Mouse (Mus musculus) cerebellum, postnatal 14 days (tissue): Measurements from ENCODE around the gene Ptger4.
A peak's percentile ranks its signal among the peaks of the same experiment; 100 is the strongest.
"Not testable (repeated sequence)": the region's sequence is repeated elsewhere in the genome, so short reads cannot be mapped to it uniquely, and the experiment has no call there.

ENCODE experiments used
- DNase-seq, 2 experiments: peaks; one replicate each; pipeline ENCODE4 v3.0.0; 2021; ENCODE audit warnings: mixed read lengths in 2 of 2

Gene Ptger4

GRCm38 (mm10) chr15:5237012-5237660, 6.9 kb downstream of the Ptger4 start:
- no peak for DNase-seq

GRCm38 (mm10) chr15:5236538-5236937, 7.4 kb downstream of the Ptger4 start:
- DNase-seq, result peak; percentile 87 to 89

- DNase-seq, result peak; percentile 39 to 60
Observed at GRCm38 (mm10) chr15:5235527-5235926, 8.5 kb downstream of the Ptger4 start.

DNA sequence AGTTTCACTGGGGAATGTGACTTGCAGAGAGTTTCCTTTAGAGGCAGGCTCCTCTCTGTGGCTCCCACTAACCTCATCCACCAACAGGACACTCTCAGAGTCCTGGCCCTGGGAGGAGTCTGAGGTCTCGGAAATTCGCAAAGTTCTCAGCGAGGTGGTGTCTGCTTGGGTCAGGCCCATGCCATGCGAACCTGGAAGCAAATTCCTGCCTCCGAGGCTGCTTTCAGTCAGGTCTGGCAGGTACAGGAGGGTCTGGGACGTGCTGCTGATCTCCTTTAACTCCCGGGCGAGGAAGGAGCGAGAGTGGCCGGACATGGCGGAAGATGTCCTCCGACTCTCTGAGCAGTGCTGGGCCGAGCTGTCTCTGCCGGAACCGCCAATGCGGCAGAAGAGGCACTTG, 9.3 kb downstream of the Ptger4 start:
- no peak for DNase-seq

DNA sequence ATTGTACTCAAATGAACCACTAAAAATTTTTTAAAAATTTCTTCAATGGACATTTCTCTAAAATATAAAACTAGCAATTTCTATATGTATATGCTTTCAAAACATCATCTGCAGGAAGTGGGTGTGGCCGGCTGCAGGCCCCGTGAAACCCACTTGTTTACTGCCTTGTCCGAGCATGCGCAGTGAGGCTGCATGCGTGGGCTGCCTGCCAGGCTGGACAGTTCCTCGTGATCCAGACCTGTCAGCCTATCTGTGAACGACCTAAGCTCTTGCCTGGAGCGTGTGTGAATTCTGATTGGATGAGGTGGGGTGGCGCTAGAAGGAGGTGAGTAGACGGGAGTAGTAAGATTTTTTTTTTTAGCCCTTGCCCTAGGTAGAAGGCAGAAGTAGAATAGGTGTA, 13.2 kb downstream of the Ptger4 start:
- not testable (repeated sequence) for DNase-seq

DNA sequence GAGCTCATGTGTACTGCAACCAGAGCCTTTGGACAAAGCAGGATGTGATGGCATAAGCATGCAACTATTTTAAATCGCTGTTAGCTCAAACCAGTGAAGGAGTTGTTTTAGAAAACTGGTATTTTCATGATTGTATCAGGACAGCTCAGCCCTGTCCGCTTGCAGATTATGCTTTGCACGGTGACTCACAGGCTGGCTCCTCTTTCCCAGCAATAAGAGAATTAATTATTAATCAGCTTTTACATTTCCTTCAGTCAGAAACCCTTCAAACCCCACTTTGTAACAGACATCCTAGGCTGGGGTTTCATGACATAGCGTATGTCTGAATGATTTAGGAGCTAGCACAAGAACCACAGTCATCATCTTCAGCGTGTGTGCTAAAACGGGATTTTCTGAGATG, 23.5 kb downstream of the Ptger4 start:
- DNase-seq, result no peak

- no peak for DNase-seq
Observed at GRCm38 (mm10) chr15:5209116-5209515, 34.9 kb downstream of the Ptger4 start.

DNA sequence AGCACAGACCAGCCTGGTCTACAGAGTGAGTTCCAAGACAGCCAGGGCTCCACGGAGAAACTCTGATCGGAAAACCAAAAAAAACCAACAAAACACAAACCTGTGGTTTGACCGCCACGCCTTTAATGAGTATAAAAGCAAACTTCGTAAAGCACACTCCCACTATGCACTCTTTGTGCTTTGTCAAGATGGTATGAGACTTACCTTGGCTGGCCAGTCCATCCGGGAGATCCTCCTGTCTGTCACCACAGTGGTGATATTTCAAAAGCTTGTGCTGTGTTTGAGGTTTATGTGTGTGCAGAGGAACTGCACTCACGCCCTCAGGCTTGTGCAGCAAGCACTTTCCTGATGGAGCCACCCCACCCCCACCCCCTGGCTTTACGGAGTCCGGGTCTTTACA, 38.8 kb downstream of the Ptger4 start:
- DNase-seq, result no peak

- no peak for DNase-seq
Observed at GRCm38 (mm10) chr15:5196691-5197090, 47.3 kb downstream of the Ptger4 start.

DNA sequence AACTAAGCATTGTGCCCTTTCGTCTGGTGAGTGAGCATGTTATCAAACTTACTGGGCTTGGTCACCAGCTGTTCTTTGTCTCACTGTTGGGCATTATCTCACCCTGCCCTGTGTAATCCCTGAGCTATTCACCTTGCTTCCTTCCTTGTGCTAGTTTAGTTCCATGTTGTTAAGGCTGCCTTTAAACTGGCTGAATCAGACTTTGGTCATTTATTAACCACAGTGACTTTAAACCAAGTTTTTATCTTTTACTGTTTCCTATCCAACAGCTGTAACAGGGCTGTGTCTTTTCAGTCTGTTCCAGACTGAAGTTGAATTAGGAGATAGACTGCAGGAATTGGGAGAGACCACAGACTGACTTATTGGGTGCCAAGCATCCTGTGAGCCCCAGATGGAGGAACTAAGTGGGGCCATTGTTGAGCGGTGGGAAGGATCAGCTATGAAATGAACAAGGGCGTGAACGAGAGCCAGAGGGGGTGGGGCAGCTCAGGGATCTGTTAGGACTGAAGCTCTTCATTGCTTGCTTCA, 47.9 kb downstream of the Ptger4 start:
- DNase-seq, result no peak

- no peak for DNase-seq
Observed at GRCm38 (mm10) chr15:5194931-5195330, 49.1 kb downstream of the Ptger4 start.

DNA sequence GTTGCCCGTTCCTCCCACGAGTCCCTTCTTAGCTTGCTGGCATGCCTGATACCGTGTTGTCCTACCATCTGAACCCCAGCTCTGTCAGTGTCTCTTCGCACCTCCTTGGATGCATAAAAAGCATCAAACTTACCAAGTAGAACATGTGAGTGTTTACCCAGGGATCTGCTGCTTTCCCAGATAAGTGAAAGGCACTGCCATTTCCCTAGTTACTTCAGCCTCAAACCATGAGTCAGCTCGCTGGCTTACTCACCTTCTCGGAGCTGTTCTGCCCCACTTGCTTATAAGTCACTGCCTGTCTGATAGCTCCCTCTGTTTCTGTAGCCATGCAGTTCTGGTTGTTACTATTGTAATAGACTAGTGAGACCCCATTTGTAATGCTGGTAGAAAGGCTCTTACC, 49.5 kb downstream of the Ptger4 start:
- no peak for DNase-seq

DNA sequence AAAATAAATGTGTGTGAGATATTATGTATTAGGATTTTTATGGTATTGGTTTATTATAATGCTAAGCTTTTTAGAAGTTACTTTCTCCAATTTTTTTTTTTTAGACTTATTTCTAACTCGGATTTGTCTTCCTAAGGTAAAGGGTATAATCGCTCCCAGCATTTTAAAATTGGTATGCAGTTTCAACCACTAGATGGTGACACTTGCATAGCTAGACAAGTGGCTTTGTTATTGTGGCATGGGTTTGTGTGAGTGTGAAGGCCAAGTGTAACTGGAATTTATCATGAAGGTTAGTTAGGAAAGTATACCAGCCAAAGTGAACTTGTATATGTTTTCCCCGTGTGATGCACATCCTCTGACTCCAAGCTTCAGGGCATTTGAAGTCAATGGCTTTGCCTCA, 50.2 kb downstream of the Ptger4 start:
- DNase-seq, result peak in 1 of 2 experiments; percentile 17

DNA sequence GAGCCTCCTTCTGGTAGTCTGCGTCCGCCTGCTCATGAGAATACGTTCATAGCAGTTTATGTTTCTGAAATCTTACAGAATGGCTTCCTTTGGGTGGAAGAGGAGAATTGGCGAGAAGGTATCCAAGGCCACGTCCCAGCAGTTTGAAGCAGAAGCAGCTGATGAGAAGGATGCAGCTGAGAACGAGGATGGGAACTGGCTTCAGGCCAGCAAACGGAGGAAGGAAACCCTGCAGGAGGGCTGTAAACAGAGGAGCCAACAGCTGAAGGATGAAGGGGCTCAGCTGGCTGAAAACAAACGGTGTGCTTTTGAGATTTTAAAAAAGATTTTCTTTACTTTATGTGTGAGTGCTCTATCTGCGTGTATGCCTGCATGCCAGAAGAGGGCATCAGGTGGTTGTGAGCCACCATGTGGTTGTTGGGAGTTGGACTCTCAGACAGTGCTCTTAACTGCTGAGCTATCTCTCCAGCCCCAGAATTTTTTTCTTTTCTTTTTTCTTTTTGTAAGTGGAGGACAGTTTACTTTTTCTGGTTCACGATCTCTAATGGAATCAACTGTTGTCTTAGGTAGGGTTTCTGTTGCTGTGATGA, 54.4 kb downstream of the Ptger4 start:
- DNase-seq, result peak; percentile 13 to 23

DNA sequence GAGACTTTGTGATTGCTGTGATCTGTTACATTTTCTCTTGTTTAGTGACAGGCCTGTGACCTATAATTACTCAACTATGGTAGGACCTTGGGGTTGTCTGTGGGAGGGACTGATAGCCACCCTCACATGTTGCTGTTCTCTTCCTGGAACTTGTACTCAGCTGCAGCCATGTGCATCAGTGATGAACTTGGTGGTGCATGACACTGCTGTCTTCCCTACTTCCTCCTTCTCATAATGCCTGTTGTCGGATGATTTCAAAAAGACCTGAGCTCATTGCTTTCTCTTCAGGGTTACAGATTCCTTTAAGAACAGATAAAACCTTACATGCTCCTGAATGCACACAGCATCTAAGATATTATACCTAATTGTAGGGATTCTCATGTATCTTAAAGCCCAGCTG, 56.0 kb downstream of the Ptger4 start:
- DNase-seq, result no peak

- DNase-seq, result no peak
Observed at GRCm38 (mm10) chr15:5187116-5187515, 56.9 kb downstream of the Ptger4 start.

- no peak for DNase-seq
Observed at GRCm38 (mm10) chr15:5186293-5186675, 57.7 kb downstream of the Ptger4 start.

DNA sequence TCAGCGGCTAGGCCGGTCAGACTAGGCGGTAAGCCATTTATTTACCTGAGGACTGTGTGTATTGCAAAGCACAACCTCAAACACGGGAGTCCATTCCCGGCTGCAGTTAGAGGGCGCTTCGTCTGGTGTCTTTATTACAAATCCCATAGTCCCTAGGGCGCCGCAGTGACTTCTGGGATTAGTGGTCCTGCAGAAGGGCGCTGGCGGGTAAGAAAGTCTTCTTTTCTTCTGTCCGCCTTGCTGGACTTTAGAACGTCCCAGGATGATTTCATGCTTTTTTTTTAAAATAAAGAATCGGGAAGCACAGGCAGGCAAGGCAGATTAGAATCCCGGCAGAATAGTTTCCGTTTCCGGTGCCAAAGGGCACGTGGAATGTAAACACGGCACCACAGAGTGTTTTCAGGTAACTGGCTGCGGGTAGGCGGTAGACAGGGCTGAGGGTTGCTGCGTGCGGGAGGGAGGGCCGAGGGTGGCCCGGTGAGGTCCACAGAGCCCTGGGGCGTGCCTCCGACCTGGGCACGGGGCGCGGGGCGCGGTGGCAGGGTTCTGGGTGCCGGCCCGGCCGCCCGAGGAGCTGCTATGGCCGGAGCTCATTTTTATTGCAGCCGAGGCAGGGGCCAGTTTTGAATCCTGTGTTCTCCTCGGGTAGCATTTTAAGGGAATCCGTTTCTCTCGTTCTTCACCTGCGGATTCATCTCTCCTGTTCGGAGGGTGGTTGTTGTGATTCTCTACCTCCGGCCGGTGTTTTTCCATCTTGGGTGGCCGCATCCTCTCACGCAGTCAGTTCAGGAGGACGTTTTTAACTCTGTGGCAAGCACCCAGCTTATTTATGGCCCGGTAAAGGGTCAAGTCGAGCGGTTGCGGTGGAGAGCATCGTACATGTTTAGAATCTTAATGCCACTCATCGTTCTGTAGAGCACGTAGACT, 58.4 kb downstream of the Ptger4 start, which contains the start of gene Ttc33:
Gene Ttc33 (plus strand): TSS at position 160 of the 927 bp plus-strand sequence.
- DNase-seq, result peak; percentile 87

GRCm38 (mm10) chr15:5184668-5185330, 59.2 kb downstream of the Ptger4 start:
- DNase-seq, result peak; percentile 48 to 51

GRCm38 (mm10) chr15:5173217-5173820, 70.7 kb downstream of the Ptger4 start:
- DNase-seq, result no peak

DNA sequence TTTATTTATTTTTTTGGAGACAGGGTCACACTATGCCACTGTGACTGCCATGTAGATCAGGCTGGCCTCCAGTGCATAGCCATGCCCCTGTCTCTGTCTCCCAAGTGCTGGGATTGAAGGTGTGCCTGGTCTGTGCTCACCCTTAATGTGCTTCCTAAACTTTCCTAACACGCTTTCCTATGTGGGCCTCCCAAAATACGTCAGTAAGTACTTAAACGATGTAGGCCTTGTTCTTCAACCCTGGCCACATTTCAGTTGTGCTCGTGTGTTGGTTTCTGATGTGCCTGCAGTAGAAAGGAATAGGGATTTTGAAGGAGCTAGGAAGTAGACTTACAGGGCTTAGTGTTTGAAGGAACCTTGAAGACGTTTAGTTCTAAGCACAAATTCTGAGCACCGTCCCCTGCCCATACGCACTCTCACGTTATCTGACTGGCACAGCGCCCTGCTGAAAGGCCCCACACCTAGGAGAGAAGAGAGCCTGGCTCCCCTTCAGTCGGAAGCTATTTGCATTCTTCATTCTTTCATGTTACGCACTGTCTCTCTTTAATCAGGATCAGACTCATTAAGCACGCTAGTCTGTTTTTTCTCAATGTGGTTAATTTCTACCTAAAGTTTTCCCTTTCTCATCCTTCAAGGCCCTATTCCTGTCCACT, 78.7 kb downstream of the Ptger4 start:
- DNase-seq, result no peak

DNA sequence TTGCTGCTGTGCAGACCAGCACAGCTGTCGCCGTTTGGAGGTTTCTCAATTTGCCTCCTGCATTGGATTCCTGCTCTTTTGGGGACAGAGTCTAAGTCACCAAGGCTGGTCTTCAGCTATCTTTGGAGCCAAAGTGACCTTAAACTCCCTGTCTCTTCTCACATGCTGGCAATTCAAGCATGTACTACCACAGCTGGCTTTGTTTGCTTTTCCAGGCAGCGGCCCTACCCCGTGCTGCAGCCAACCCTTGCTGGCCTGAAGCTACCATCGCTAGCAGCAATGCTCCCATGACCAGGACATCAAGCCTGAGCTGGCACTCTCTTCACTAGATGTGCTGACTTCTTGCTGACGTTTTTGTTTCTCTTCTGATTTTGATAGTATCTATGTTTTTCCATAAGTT, 85.2 kb downstream of the Ptger4 start:
- no peak for DNase-seq
